Mouse (Mus musculus) heart, postnatal 0 days (tissue): Measurements from ENCODE around the gene Kcnj1.

Experiments used
- CTCF ChIP-seq: IDR thresholded peaks from 2 replicates; pipeline ENCODE4 v1.5.1; 2016; ENCODE audit warnings: antibody characterized with exemption, control low read depth, low read depth
- EP300 ChIP-seq: IDR thresholded peaks from 2 replicates; pipeline ENCODE4 v1.6.1; 2016; ENCODE audit warnings: antibody characterized with exemption, low read depth

GRCm38 (mm10) chr9:32335389-32336150 lies 36.7 kb upstream of the Kcnj1 start:
- TF ChIP-seq CTCF: no peak
- no peak for TF ChIP-seq EP300
